Mouse (Mus musculus) layer of hippocampus, postnatal 14 days (tissue): ENCODE results near the gene Zc3h4. TPM values are rescaled to one million over a fixed set of nuclear protein-coding genes. Genes with fewer than 3 reads are reported as not detected.

ENCODE experiments used
- DNase-seq, 2 experiments: peaks; one replicate each; pipeline ENCODE4 v3.0.0; 2021 to 2022; ENCODE audit warnings: low spot score in 2 of 2, mixed read lengths in 1 of 2
- total RNA-seq, 2 experiments: library from RNA; stranded (reverse); gene quantifications; 2 replicates each; pipeline ENCODE4 v1.2.3; 2021

Gene Zc3h4
- total RNA-seq, 2 experiments from 2014 or later: 49.0 to 54.2 TPM

GRCm38 (mm10) chr7:16475764-16476599, 75.3 kb downstream of the Zc3h4 start:
- DNase-seq: no peak

- no peak for DNase-seq
Observed at GRCm38 (mm10) chr7:16476600-16476989, 75.9 kb downstream of the Zc3h4 start.

DNA sequence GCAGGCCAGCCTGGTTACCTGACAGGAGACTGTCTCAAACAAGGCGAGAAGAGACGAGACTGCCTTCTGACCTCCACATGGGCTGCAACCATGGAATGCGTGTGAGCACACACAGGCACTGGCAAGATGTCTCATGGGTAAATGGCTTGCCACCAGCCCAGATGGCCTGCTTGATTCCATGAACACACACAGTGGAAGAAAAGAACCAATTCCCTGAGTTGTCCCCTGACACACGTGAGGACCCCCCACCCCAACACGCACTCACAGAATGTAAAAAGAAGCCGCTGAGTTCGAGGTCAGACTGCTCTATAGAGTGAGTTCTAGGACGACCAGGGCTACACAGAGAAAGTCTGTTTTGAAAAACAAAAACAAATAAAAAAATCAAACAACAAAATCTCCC, 76.9 kb downstream of the Zc3h4 start, which contains the start of gene Npas1:
TSS of gene Npas1 (minus strand) at position 101 of the 400 bp plus-strand sequence.
- no peak for DNase-seq

Other genes starting within 250 kb of the Zc3h4 start
- gene Meis3, start 225.8 kb upstream of the Zc3h4 start, total RNA-seq: 10 to 100 TPM; 38.0 to 42.5 TPM
- 10 to 100 TPM in 1 of 2 experiments, 1 to 10 TPM in 1; 9.4 to 12.5 TPM for gene Dhx34, start 178.9 kb upstream of the Zc3h4 start, total RNA-seq
- under 1 TPM; 0.48 to 0.55 TPM for gene C5ar2, start 156.8 kb upstream of the Zc3h4 start, total RNA-seq
- 1 to 10 TPM in 1 of 2 experiments, under 1 TPM in 1; 0.74 to 2.0 TPM for gene C5ar1, start 141.4 kb upstream of the Zc3h4 start, total RNA-seq
- 10 to 100 TPM; 28.1 to 31.2 TPM for gene Inafm1, start 127.3 kb upstream of the Zc3h4 start, total RNA-seq
- gene Ccdc9, start 114.1 kb upstream of the Zc3h4 start, total RNA-seq: 10 to 100 TPM; 84.3 to 84.5 TPM
- gene Bbc3, start 92.5 kb upstream of the Zc3h4 start, total RNA-seq: 10 to 100 TPM; 16.6 to 20.4 TPM
- 100 to 1,000 TPM in 1 of 2 experiments, 10 to 100 TPM in 1; 95.9 to 105 TPM for gene Sae1, start 13.1 kb upstream of the Zc3h4 start, total RNA-seq
- 10 to 100 TPM; 90.2 to 90.8 TPM for gene Tmem160, start 51.9 kb downstream of the Zc3h4 start, total RNA-seq
- gene Npas1, start 76.8 kb downstream of the Zc3h4 start, total RNA-seq: 10 to 100 TPM; 19.7 to 23.6 TPM
- gene Arhgap35, start 214.1 kb downstream of the Zc3h4 start, total RNA-seq: 100 to 1,000 TPM; 137 to 139 TPM